Mouse (Mus musculus) hindbrain, postnatal 0 days (tissue): Measurements from ENCODE around the gene Cep131. TPM values are rescaled to one million over a fixed set of nuclear protein-coding genes. Genes with fewer than 3 reads are reported as not detected.

Experiments
- ATAC-seq: fragments of 200-750 bp; cut with Nextera tagmentation; 2 replicates; pipeline ENCODE4 v1.8.0; 2017; ENCODE audit warnings: mild to moderate bottlenecking, moderate TSS enrichment, moderate library complexity
- DNase-seq: peaks from one replicate; pipeline ENCODE4 v3.0.0-alpha.2; 2015; ENCODE audit warnings: low spot score
- H3K27ac ChIP-seq: fragments of 300-500 bp; sonication (generic); 2 replicates; pipeline ENCODE4 v1.5.1; 2014; ENCODE audit warnings: mild to moderate bottlenecking
- H3K27me3 ChIP-seq: fragments of 300-500 bp; sonication (generic); 2 replicates; pipeline ENCODE4 v1.6.1; 2014; ENCODE audit warnings: low read length, mixed read lengths; ENCODE audit not compliant: insufficient read depth
- H3K36me3 ChIP-seq: fragments of 300-500 bp; sonication (generic); 2 replicates; pipeline ENCODE4 v1.6.1; 2014; ENCODE audit warnings: low read length, mixed read lengths; ENCODE audit not compliant: insufficient read depth
- H3K4me1 ChIP-seq: fragments of 300-500 bp; sonication (generic); 2 replicates; pipeline ENCODE4 v1.6.1; 2014; ENCODE audit warnings: antibody characterized with exemption, low read length, mixed read lengths; ENCODE audit not compliant: insufficient read depth
- H3K4me2 ChIP-seq: fragments of 300-500 bp; sonication (generic); 2 replicates; pipeline ENCODE4 v1.6.1; 2014; ENCODE audit warnings: low read depth, mild to moderate bottlenecking, low read length, moderate library complexity, mixed read lengths
- H3K4me3 ChIP-seq: fragments of 300-500 bp; sonication (generic); 2 replicates; pipeline ENCODE4 v1.5.1; 2014; ENCODE audit warnings: low read length
- H3K9ac ChIP-seq: fragments of 300-500 bp; sonication (generic); replicated peaks from 2 replicates; pipeline ENCODE4 v1.6.1; 2014; ENCODE audit warnings: mild to moderate bottlenecking, low read length, moderate library complexity, mixed read lengths
- H3K9me3 ChIP-seq: fragments of 300-500 bp; sonication (generic); 2 replicates; pipeline ENCODE4 v1.6.1; 2016; ENCODE audit warnings: low read length, mixed read lengths
- CTCF ChIP-seq: IDR thresholded peaks from 2 replicates; pipeline ENCODE4 v1.5.1; 2016; ENCODE audit warnings: antibody characterized with exemption, control low read depth, low read depth
- WGBS: fragments of 180-500 bp; shearing (Covaris S2); extraction: QIAGEN DNeasy Blood & Tissue Kit; methylation state at CpG from one replicate; pipeline ENCODE4 v1.1.7; 2014; 5-methylcytosine and 5-hydroxymethylcytosine counted together
- microRNA counts: library from miRNA; unstranded; fragments of <30 nt; microRNA quantifications from one replicate; lab custom pipeline; 2015
- microRNA-seq, 2 experiments: library from miRNA; unstranded; fragments of <30 nt; microRNA quantifications; one replicate each; pipeline ENCODE4; 2016
- polyA plus RNA-seq: library from polyadenylated mRNA; unstranded; fragments of >200 nt; fragmentation: Nextera tagmentation; extraction: Ambion mirVana; gene quantifications from 2 replicates; pipeline ENCODE4 v1.2.1, GENCODE M21; 2015
- total RNA-seq: library from RNA; depleted of rRNA; stranded (reverse); fragments of >200 nt; gene quantifications from 2 replicates; pipeline ENCODE4 v1.2.3, GENCODE M21; 2014; rRNA removed

The Cep131 gene
- total and polyA plus RNA-seq, 2 experiments from 2014 or later = 18.5 to 26.4 TPM

GRCm38 (mm10) chr11:120019542-120020440 lies 66.8 kb downstream of the Cep131 start:
- WGBS = 37% methylated on average over 23 of the region's 23 CpGs
- H3K27ac ChIP-seq = peak overlapping the region; percentile 26; the same call in 1 of the 2 replicates
- H3K9ac ChIP-seq = no peak overlapping the region

GRCm38 (mm10) chr11:120017011-120017410 lies 69.6 kb downstream of the Cep131 start:
- DNase-seq (peak; percentile 35), ATAC-seq (peak; percentile 19; the same call in 1 of the 2 replicates)
- Histone ChIP-seq H3K4me2 (no peak overlapping the region), H3K4me1 (no peaks in the 10 kb centered on the region), H3K9ac (no peak overlapping the region), H3K27me3 (no peaks in the 10 kb centered on the region), H3K27ac (peak overlapping the region; percentile 45; the same call in 1 of the 2 replicates), H3K9me3 (no peaks in the 10 kb centered on the region), H3K36me3 (peaks cover 9% of the 10 kb centered on the region; the same call in 1 of the 2 replicates), H3K4me3 (no peak overlapping the region)
- WGBS = 73% methylated on average over 8 of the region's 8 CpGs
- no peak for TF ChIP-seq CTCF

More at GRCm38 (mm10) chr11:120019542-120020440, 66.8 kb downstream of the Cep131 start:
- peaks cover 9% of the 10 kb centered on the region; the same call in 1 of the 2 replicates for H3K36me3 ChIP-seq
- TF ChIP-seq CTCF = no peak
- no peak overlapping the region for H3K4me3 ChIP-seq
- H3K4me1 ChIP-seq = peaks cover 13% of the 10 kb centered on the region
- ATAC-seq = no peak
- H3K4me2 ChIP-seq = no peak overlapping the region
- H3K27me3 ChIP-seq = no peaks in the 10 kb centered on the region
- no peak for DNase-seq
- no peaks in the 10 kb centered on the region for H3K9me3 ChIP-seq

GRCm38 (mm10) chr11:120014758-120015157 lies 71.9 kb downstream of the Cep131 start:
- no peak overlapping the region for H3K9ac ChIP-seq
- no peaks in the 10 kb centered on the region for H3K9me3 ChIP-seq
- no peaks in the 10 kb centered on the region for H3K27me3 ChIP-seq
- H3K4me2 ChIP-seq = no peak overlapping the region
- DNase-seq (no peak), ATAC-seq (no peak)
- H3K36me3 ChIP-seq = peaks cover 14% of the 10 kb centered on the region; the same call in 1 of the 2 replicates
- H3K4me3 ChIP-seq = no peak overlapping the region
- H3K27ac ChIP-seq = no peak overlapping the region
- TF ChIP-seq CTCF = 0 out of 2 replicates have a peak, but pooled peaks have one; percentile 18
- no peaks in the 10 kb centered on the region for H3K4me1 ChIP-seq
- 94% methylated on average over 4 of the region's 4 CpGs for WGBS

MicroRNAs encoded within 50 kb of the gene (microRNA counts, 519-probe panel; counts per million panel counts)
- microRNA mmu-miR-338-3p (lab: Ali Mortazavi, UCI) (3,849 counts per million, percentile 67 among the panel's probes with 10 or more counts), microRNA mmu-miR-338-5p (lab: Ali Mortazavi, UCI) (1,283 counts per million, percentile 16 among the panel's probes with 10 or more counts)

Small RNA genes lying within 50 kb of the gene (microRNA-seq; reads per million reads assigned to microRNA genes)
- gene Gm25948 (0 reads per million in 2 experiments), gene Mir3065 (0 reads per million in 2 experiments), gene Mir338 (0 reads per million in 2 experiments)

Other genes starting within 250 kb of the Cep131 start
- gene Chmp6, start 173.4 kb downstream of the Cep131 start, total RNA-seq = 102 and 117 TPM in 2 replicates
- 115 and 118 TPM in 2 replicates for gene Chmp6, start 173.4 kb downstream of the Cep131 start, polyA plus RNA-seq
- 45.9 and 62.4 TPM in 2 replicates for gene Baiap2, start 144.1 kb downstream of the Cep131 start, total RNA-seq
- gene Baiap2, start 144.1 kb downstream of the Cep131 start, polyA plus RNA-seq = 30.8 and 31.5 TPM in 2 replicates
- 161 and 184 TPM in 2 replicates for gene Aatk, start 39.7 kb downstream of the Cep131 start, total RNA-seq
- 33.3 and 35.5 TPM in 2 replicates for gene Aatk, start 39.7 kb downstream of the Cep131 start, polyA plus RNA-seq
- gene Tepsin, start 11.9 kb upstream of the Cep131 start, total RNA-seq = 30.6 and 31.6 TPM in 2 replicates
- 13.8 and 14.8 TPM in 2 replicates for gene Tepsin, start 11.9 kb upstream of the Cep131 start, polyA plus RNA-seq
- gene Ndufaf8, start 12.1 kb upstream of the Cep131 start, total RNA-seq = 56.1 and 82.6 TPM in 2 replicates
- gene Ndufaf8, start 12.1 kb upstream of the Cep131 start, polyA plus RNA-seq = 62.7 and 70.2 TPM in 2 replicates
- 167 and 178 TPM in 2 replicates for gene Slc38a10, start 64.5 kb upstream of the Cep131 start, total RNA-seq
- gene Slc38a10, start 64.5 kb upstream of the Cep131 start, polyA plus RNA-seq = 95.9 and 101 TPM in 2 replicates
- 31.1 and 43.1 TPM in 2 replicates for gene Bahcc1, start 146.1 kb upstream of the Cep131 start, total RNA-seq
- 8.8 and 9.1 TPM in 2 replicates for gene Bahcc1, start 146.1 kb upstream of the Cep131 start, polyA plus RNA-seq